9 mouse cellular contexts compared by ENCODE assay signal in the genomic region with DNA sequence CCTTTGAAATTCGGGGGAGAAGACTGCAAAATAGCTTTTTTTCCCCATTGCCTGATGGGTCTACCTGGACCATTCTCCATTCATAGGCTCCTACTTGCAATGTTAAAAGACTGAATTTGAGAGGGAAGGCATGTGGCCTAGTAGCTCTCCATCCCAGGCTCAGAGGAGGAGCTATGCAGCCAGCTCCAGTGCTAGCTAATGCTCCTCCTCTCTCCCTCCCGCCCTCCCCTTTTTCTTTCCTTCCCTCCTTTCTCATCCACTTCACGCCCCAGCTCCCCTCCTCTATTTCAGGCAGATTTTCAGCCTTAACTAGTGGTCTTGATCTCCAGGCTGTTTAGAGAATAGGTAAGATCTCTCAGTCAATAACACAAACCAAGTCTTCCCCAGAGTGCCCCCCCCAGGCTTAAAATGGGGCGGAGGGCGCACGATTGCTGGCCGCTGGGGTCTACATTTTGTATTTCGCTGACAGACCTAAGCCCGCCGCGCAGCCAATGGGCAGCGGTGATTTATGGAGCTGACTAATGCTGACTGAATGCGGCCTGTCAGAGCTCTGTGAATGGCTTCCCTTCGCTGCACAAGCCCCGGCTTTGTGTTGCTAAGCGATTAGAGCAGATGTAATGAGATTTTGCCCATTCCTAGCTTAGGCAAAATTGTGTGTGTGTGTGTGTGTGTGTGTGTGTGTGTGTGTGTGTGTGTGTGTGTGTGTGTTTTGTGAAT. TPM values are rescaled to one million over a fixed set of nuclear protein-coding genes. Genes with fewer than 3 reads are reported as not detected.
DNase-seq lines count a peak whose midpoint lies in the region; ATAC-seq and TF ChIP-seq lines count a peak whose summit lies in the region.
"Had no signal": no experiment of that assay in that cellular context is flagged by ENCODE, and none has a peak within 500 bp of the region (broad histone marks: within the 10 kb centered on the region; RNA-seq: fewer than 3 reads in every experiment).

No protein-coding gene starts in this region.

- H3K4me2 ChIP-seq in hindbrain, postnatal 0 days (ENCODE audit: low read depth, low read length) = peak overlapping the region; percentile 53
- H3K4me2 ChIP-seq in neural tube, embryonic 11.5 days (ENCODE audit: low read depth) = peak overlapping the region; percentile 30
- no peak overlapping the region for H3K4me2 ChIP-seq in liver, embryonic 11.5 days

- peaks cover 10% of the 10 kb centered on the region for H3K4me1 ChIP-seq in hindbrain, postnatal 0 days (ENCODE audit: insufficient read depth, low read length)
- peaks cover 31% of the 10 kb centered on the region for H3K4me1 ChIP-seq in neural tube, embryonic 11.5 days (ENCODE audit: control insufficient read depth, insufficient read depth, low read length)
- H3K4me1 ChIP-seq in liver, embryonic 11.5 days (replicated peaks; ENCODE audit: control insufficient read depth, insufficient read depth, low read length) = no peaks in the 10 kb centered on the region

- H3K27ac ChIP-seq in hindbrain, postnatal 0 days = peak overlapping the region; percentile 80
- peak overlapping the region; percentile 65 for H3K27ac ChIP-seq in neural tube, embryonic 11.5 days (ENCODE audit: low read depth, low read length)
- no peak overlapping the region for H3K27ac ChIP-seq in liver, embryonic 11.5 days (ENCODE audit: low read depth, low read length)

- H3K9ac ChIP-seq in hindbrain, postnatal 0 days (replicated peaks; ENCODE audit: low read length) = no peak overlapping the region
- no peak overlapping the region for H3K9ac ChIP-seq in neural tube, embryonic 11.5 days (ENCODE audit: low read length)
- no peak overlapping the region for H3K9ac ChIP-seq in liver, embryonic 11.5 days (ENCODE audit: low read depth, low read length)

- H3K27me3 ChIP-seq in hindbrain, postnatal 0 days (ENCODE audit: insufficient read depth, low read length) = no peaks in the 10 kb centered on the region
- peaks cover 35% of the 10 kb centered on the region for H3K27me3 ChIP-seq in neural tube, embryonic 11.5 days (ENCODE audit: control insufficient read depth, insufficient read depth, low read length)
- peaks cover 88% of the 10 kb centered on the region for H3K27me3 ChIP-seq in liver, embryonic 11.5 days (replicated peaks; ENCODE audit: control insufficient read depth, insufficient read depth, low read length)

- no peaks in the 10 kb centered on the region for H3K9me3 ChIP-seq in hindbrain, postnatal 0 days (ENCODE audit: low read length)
- H3K9me3 ChIP-seq in neural tube, embryonic 11.5 days (ENCODE audit: control insufficient read depth, low read length) = no peaks in the 10 kb centered on the region
- no peaks in the 10 kb centered on the region for H3K9me3 ChIP-seq in liver, embryonic 11.5 days (ENCODE audit: control insufficient read depth, low read length)

- DNase-seq in left cerebral cortex, postnatal 10 days (ENCODE audit: extremely low spot score in 1 of 2, low spot score in 2 of 2) = peak; percentile 57 to 63
- DNase-seq in left cerebral cortex, adult 11 months (ENCODE audit: low spot score) = no peak
- peak; percentile 93 for DNase-seq in embryo, embryonic 11 days
- DNase-seq in hindbrain, postnatal 0 days (ENCODE audit: low spot score) = peak; percentile 91
- peak; percentile 89 for DNase-seq in neural tube, embryonic 11.5 days (ENCODE audit: low spot score)
- no peak for DNase-seq in liver, embryonic 11.5 days (ENCODE audit: low spot score)
- DNase-seq in cerebellum, adult 11 months = no peak
- DNase-seq in heart, adult 11 months = no peak

- no peak for TF ChIP-seq CTCF in hindbrain, postnatal 0 days (IDR thresholded peaks at IDR 0.05; ENCODE audit: low read depth)

- intact Hi-C loops in left cerebral cortex, postnatal 10 days (cut with DNase I) = no loop called here

- H3K36me3 ChIP-seq in hindbrain, postnatal 0 days (ENCODE audit: insufficient read depth, low read length) = no peaks in the 10 kb centered on the region
- no peaks in the 10 kb centered on the region for H3K36me3 ChIP-seq in neural tube, embryonic 11.5 days (ENCODE audit: control insufficient read depth, insufficient read depth, low read length)
- H3K36me3 ChIP-seq in liver, embryonic 11.5 days (ENCODE audit: control insufficient read depth, insufficient read depth, low read length) = no peaks in the 10 kb centered on the region

- ATAC-seq in hindbrain, postnatal 0 days = peak; percentile 89
- peak; percentile 68 for ATAC-seq in neural tube, embryonic 11.5 days (ENCODE audit: insufficient read depth, low FRiP score, low TSS enrichment)
- ATAC-seq in liver, embryonic 11.5 days (replicated peaks; ENCODE audit: low FRiP score) = no peak

- H3K4me3 ChIP-seq in hindbrain, postnatal 0 days (ENCODE audit: low read length) = peak overlapping the region; percentile 20
- no peak overlapping the region for H3K4me3 ChIP-seq in neural tube, embryonic 11.5 days (ENCODE audit: low read depth, low read length)
- H3K4me3 ChIP-seq in liver, embryonic 11.5 days (ENCODE audit: low read depth, low read length) = no peak overlapping the region

- 1% methylated on average over 15 of the region's 16 CpGs for WGBS in hindbrain, postnatal 0 days
- under 1% methylated on average over 16 of the region's 16 CpGs for WGBS in neural tube, embryonic 11.5 days
- 2% methylated on average over 16 of the region's 16 CpGs for WGBS in liver, embryonic 11.5 days

RNA-seq across cellular contexts. Expression of a gene that starts 4.9 kb away (rescaled TPM):
- total RNA-seq in left cerebral cortex, postnatal 10 days (2021) = 1 to 10 TPM; 8.4 to 8.5 TPM
- 19.4 and 23.9 TPM in 2 replicates for total RNA-seq in hindbrain, postnatal 0 days (2014; rRNA removed)
- 4.6 and 4.7 TPM in 2 replicates for polyA plus RNA-seq in hindbrain, postnatal 0 days (2015; fragmentation: Nextera tagmentation; extraction: Ambion mirVana)
- polyA plus RNA-seq in neural tube, embryonic 11.5 days (2014; fragmentation: Nextera tagmentation; extraction: Ambion mirVana) = 40.5 and 42.9 TPM in 2 replicates
- polyA plus RNA-seq in liver, embryonic 11.5 days (2014; fragmentation: Nextera tagmentation; extraction: Ambion mirVana) = 0.78 and 0.91 TPM in 2 replicates

RNA-seq across cellular contexts. Expression of a gene that starts 33.0 kb away (rescaled TPM):
- total RNA-seq in left cerebral cortex, postnatal 10 days (2021) = under 1 TPM in 1 of 2 experiments, not detected in 1; 0.54 TPM
- 0.07 and 0.37 TPM in 2 replicates for total RNA-seq in hindbrain, postnatal 0 days (2014; rRNA removed)
- 0.10 TPM in 2 replicates for polyA plus RNA-seq in hindbrain, postnatal 0 days (2015; fragmentation: Nextera tagmentation; extraction: Ambion mirVana)
- not detected in 2 replicates for polyA plus RNA-seq in neural tube, embryonic 11.5 days (2014; fragmentation: Nextera tagmentation; extraction: Ambion mirVana)
- 4.6 and 5.0 TPM in 2 replicates for polyA plus RNA-seq in liver, embryonic 11.5 days (2014; fragmentation: Nextera tagmentation; extraction: Ambion mirVana)
- total RNA-seq: layer of hippocampus, postnatal 25 days had no signal

Comparison
In these comparisons a context has a peak if more than half of its experiments do, and no peak if none do; other contexts are left out.
1. DNase-seq: peak in left cerebral cortex, postnatal 10 days (2 of 2), embryo, embryonic 11 days (single experiment), hindbrain, postnatal 0 days (single experiment) and neural tube, embryonic 11.5 days (single experiment); none in left cerebral cortex, adult 11 months (single experiment), liver, embryonic 11.5 days (single experiment), cerebellum, adult 11 months (single experiment) and heart, adult 11 months (single experiment).